Mouse (Mus musculus) granulocyte monocyte progenitor cell, adult 5-6 weeks (primary cell): Measurements from ENCODE around the gene Mmp23. TPM values are rescaled to one million over a fixed set of nuclear protein-coding genes. Genes with fewer than 3 reads are reported as not detected.
"Not testable (repeated sequence)": the region's sequence is repeated elsewhere in the genome, so short reads cannot be mapped to it uniquely, and the experiment has no call there.

Source experiments
- ATAC-seq: replicated peaks from 2 replicates; pipeline ENCODE4 v1.8.0; 2016; ENCODE audit warnings: mild to moderate bottlenecking, moderate TSS enrichment, inconsistent platforms; ENCODE audit not compliant: poor library complexity, severe bottlenecking
- total RNA-seq, 2 experiments: library from RNA; stranded (forward) in 1 of 2; stranded (reverse) in 1 of 2; fragments of 200-712, 200-1000 nt in 1 of 2; fragments of >200 nt in 1 of 2; fragmentation: Nextera tagmentation in 1 of 2; gene quantifications; 2 replicates each; pipeline ENCODE4 v1.2.3; 2014 to 2017

Mmp23 gene
- total RNA-seq, 2 experiments from 2014 or later = not detected

- no peak for ATAC-seq
Measured at GRCm38 (mm10) chr4:155656214-155656751, 3.1 kb upstream of the Mmp23 start.

- peak; percentile 35 for ATAC-seq
Measured at GRCm38 (mm10) chr4:155654456-155655298, 1.5 kb upstream of the Mmp23 start.

- peak; percentile 14 for ATAC-seq
Measured at GRCm38 (mm10) chr4:155654183-155654455, 935 bp upstream of the Mmp23 start.

GRCm38 (mm10) chr4:155653451-155654182 lies 433 bp upstream of the Mmp23 start:
- peak; percentile 18 for ATAC-seq

- no peak for ATAC-seq
Measured at GRCm38 (mm10) chr4:155652283-155653085, 700 bp downstream of the Mmp23 start.

- ATAC-seq = no peak
Measured at GRCm38 (mm10) chr4:155651553-155652269, 1.5 kb downstream of the Mmp23 start.

- no peak for ATAC-seq
Measured at GRCm38 (mm10) chr4:155649355-155649754, 3.8 kb downstream of the Mmp23 start.

GRCm38 (mm10) chr4:155645721-155646120 lies 7.5 kb downstream of the Mmp23 start:
- ATAC-seq = no peak

- not testable (repeated sequence) for ATAC-seq
Measured at GRCm38 (mm10) chr4:155645308-155645707, 7.9 kb downstream of the Mmp23 start, which contains the start of gene Gm10563. Gene Gm10563, minus strand, starts transcription at chr4:155645408.

GRCm38 (mm10) chr4:155643531-155643930 lies 9.7 kb downstream of the Mmp23 start:
- ATAC-seq = no peak

GRCm38 (mm10) chr4:155635766-155636499 lies 17.3 kb downstream of the Mmp23 start:
- no peak for ATAC-seq

- ATAC-seq = no peak
Measured at GRCm38 (mm10) chr4:155630267-155630666, 22.9 kb downstream of the Mmp23 start.

GRCm38 (mm10) chr4:155624338-155625291 lies 28.6 kb downstream of the Mmp23 start, which contains the start of gene Cdk11b:
Gene Cdk11b, plus strand, starts transcription at chr4:155624854.
- ATAC-seq = peak; percentile 96

- ATAC-seq = no peak
Measured at GRCm38 (mm10) chr4:155618321-155618720, 34.9 kb downstream of the Mmp23 start.

GRCm38 (mm10) chr4:155613264-155613663 lies 39.9 kb downstream of the Mmp23 start:
- ATAC-seq = no peak

GRCm38 (mm10) chr4:155611860-155612259 lies 41.3 kb downstream of the Mmp23 start:
- ATAC-seq = no peak

- no peak for ATAC-seq
Measured at GRCm38 (mm10) chr4:155606825-155607224, 46.4 kb downstream of the Mmp23 start.

- no peak for ATAC-seq
Measured at GRCm38 (mm10) chr4:155605132-155605531, 48.1 kb downstream of the Mmp23 start.
